Mouse (Mus musculus): ENCODE measurements around the gene Myadml2.
A peak's percentile ranks its signal among the peaks of the same experiment; 100 is the strongest.

Gene Myadml2

DNA sequence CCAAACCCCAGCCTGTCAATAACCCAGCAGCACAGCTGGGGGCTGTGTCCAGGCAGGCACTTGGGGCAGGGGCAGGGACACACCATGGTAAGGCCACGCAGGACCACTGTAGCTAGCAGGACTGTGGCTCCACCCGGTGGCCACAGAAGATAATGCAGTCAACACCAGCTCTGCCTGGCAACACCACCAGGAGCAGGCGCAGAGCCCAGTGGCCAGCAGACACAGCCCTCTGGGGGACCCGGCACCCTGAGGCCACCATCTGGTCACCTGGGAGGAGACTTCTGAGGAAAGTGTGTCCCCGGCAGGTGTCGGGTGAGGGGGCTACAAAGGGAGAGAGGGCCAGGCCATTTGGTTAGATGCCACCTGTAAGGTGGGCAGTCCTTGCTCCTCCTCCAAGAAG lies 35.2 kb downstream of the Myadml2 start:
- DNase-seq (ENCODE audit: low read depth, low spot score) = peak; percentile 80

DNA sequence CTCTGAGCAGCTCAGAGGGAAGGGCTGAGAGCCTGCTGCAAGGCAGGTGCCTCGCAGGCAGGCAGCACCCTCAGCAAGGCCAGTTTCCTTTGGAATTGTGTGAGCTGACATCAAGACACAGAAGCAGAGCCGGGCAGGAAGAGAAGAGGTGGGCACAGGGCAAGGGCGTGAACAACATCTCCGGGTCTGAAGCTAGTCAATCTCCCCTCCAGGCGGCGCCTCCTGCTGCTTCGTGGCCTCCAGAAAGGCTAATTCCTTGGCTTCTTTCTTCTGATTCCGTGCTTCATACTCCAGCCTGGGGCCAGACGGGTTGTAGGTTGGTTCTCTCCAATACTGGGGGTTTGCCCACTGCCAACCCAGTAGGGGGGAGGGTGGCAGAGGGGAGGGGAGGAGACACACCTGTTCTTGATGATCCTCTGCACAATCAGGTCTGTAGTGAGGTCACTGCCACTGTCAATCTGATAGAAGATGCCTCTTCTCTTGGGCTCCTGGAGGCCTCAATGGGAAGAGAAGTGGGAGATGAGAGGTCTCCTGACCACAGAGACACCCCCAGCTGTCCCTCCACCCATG lies 37.4 kb downstream of the Myadml2 start:
- DNase-seq (ENCODE audit: low read depth, low spot score) = no peak

DNA sequence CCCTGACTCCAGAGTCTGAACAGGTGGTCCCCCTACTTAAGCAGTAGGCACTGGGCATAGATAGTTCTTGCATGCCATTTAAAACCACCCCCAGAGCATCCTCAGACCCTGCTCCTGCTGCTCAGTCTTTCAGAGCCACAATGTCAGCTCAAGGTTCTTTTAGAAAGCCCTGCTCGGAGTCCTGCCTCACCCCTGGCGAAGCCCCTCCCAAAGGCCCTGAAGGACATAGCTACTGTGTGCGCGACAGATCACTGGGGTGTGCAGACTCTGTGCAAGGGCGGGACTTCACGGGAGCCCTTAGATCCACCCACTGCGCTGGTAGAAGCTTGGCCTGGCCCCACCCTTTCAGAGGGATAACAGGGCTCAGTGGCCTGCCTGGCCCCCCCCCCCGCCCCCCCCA lies 38.7 kb downstream of the Myadml2 start:
- DNase-seq (ENCODE audit: low read depth, low spot score) = no peak

DNA sequence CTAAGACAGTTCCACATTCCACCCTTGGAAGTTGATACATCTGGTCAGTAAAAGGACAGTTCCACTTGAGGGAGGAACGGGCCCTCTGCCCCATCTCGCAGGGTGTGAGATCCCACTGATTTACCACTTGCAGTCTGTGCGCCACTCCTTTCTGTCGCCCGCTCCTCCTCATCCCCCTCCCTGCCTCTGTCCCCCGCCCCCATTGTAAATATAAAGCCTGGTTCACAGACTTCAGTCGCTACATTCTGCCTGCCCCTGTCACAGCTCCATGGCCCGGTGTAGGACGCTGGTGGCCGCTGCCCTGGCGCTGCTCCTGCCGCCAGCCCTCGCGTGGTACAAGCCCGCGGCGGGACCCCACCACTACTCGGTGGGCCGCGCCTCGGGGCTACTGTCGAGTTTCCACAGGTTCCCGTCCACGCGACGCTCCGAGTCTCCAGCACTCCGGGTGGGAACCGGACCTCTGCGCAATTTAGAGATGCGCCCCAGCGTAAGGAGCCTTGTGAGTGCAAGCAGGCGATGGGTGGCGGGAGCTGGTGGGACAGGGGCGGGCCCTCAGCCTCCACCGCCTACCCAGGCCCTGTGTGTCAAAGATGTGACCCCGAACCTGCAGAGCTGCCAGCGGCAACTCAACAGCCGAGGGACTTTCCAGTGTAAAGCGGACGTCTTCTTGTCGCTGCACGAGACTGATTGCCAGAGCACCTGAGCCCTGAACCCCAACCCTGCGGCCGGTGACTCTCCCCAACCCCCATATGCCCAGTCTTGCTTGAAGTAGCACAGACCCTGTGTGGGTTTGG lies 39.5 kb downstream of the Myadml2 start, which contains the start of gene Npb:
TSS of gene Npb (plus strand) at position 237 of the 794 bp plus-strand sequence.
- no peak for DNase-seq (ENCODE audit: low read depth, low spot score)

DNA sequence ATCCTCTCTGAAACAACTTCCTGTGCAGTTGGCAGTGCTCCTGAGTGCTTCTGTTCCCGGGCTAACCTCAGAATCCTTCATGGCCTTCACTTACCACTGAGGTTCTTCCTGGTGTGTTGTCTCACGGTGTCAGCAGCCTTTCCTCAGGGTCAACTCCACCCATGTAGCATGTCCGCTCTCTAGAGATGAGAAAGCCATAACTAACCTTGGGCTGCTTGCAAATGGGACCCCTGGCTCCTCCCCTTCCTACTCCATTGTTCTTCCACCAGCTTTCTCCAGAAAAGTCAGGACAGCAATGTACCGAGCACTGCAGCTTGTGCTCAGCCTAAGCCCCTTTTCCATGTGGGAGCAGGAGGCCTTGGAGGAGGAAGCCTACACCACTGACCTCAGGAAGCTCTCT lies 41.2 kb downstream of the Myadml2 start:
- DNase-seq (ENCODE audit: low read depth, low spot score) = no peak

DNA sequence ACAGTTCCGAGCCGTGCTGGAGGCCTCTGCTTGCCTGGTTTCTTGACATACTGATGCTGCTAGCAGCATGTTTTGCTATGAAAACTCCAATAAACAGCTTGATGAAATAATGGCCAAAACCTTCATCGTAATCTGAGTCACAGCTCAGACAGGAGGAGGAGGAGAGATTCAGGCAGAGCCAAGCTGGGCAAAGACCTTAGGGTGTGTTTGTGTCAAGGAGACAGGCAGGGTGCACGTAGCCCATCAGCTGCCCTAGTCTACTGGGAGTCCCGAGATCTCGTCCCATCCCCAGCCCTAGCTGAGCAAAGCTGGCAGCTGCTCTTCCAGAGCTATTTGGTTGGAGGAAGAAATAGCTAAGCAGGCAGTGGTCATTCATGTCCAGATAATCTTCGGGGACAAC lies 42.3 kb downstream of the Myadml2 start:
- no peak for DNase-seq (ENCODE audit: low read depth, low spot score)

DNA sequence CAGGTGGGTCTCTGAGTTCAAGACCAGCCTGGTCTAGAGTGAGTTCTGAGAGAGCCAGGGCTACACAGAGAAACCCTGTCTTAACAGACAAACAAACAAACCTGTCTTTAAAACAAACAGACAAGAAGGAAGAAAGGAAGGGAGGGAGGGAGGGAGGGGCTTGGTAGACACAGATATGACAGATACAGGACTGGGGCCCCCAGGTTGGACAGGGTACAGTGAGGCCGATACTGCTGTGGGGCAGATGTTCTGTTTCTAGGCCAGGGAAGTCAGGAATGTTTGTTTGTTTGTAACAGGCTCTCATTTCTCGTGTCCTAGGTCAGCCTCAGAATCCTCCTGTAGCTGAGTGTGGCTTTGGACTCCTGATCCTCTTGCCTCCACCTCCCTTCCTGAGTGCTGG lies 44.4 kb downstream of the Myadml2 start:
- no peak for DNase-seq (ENCODE audit: low read depth, low spot score)

DNA sequence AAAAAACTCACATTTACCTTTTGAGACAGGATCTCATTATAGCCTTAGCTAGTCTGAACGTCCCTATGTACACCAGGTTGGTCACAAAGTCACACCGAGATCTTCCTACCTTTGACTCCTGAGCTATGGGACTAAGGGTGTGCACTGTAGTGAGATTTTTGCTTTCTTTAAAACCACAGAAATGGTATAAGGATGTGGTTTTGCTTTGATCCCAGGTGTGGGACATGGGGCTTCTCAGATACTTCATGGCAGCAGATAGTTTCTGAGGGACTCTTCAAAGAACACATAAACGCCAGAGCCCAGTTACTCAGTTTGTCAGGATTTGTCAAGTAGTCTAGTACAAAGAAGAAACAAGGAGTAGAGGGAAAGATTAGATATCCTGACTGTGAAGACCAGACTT lies 47.2 kb downstream of the Myadml2 start:
- DNase-seq (ENCODE audit: low read depth, low spot score) = peak; percentile 83

DNA sequence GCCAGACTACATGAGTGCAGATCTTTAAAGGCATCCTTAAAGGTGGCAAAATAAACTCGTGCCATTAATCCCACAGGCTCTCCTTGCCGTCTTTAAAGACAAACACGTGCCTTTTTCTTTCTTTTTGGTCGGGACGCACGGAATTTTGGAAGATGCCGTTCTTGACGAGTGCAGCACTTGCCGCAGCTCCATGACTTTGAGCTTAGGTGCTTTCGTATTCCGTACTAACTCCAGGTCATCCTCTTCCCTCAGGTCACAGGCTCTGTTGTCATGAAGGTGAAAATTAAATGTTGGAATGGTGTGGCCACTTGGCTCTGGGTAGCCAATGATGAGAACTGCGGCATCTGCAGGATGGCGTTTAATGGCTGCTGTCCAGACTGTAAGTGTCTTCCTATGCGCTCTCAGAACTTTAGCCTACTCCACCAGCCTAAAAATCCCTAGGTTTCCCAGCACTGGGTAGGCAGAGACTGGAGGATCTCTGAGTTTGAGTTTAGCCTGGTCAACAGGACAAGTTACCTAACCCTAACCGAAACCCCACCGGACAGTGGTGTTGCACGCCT lies 48.9 kb downstream of the Myadml2 start:
- DNase-seq (ENCODE audit: low read depth, low spot score) = no peak

DNA sequence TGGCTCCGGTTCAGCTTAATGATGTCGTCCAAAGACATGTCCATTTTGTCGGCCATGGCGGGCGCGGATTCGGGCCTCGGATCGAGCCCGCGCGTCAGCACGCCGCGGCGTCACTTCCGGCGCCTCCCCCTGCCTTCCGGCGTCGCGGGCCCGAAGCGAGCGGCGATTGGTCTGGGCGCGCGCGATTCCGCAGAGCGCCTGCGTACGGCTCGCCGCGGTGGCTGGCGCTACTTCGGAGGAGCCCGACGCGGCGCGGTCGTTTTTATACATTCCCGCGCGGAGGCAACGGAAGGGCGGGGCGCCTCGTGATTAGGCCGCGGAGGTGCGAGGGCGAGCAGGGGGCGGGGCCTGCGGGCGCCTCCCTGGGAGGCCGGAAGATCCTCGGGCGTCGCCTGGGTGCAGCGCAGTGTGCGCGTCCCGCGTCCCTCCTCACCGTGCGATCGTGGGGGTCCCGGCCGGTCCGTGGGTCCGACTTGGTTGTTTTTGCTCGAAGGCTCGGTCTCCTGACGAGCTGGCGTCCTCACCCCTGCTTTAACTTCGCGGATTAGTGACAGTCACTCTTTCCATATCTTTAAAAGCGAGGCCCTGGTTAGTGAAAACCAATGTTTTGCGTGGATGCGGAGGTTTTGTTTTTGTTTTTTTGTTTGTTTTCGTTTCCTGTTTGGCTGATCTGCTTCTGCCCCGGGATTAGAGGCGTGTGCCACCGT lies 49.5 kb downstream of the Myadml2 start, which contains the start of the genes Alyref and Anapc11:
TSS of gene Alyref (minus strand) at position 83 of the 707 bp plus-strand sequence.
TSS of gene Anapc11 (plus strand) at position 139 of the 707 bp plus-strand sequence.
- peak; percentile 99 for DNase-seq (ENCODE audit: low read depth, low spot score)

DNA sequence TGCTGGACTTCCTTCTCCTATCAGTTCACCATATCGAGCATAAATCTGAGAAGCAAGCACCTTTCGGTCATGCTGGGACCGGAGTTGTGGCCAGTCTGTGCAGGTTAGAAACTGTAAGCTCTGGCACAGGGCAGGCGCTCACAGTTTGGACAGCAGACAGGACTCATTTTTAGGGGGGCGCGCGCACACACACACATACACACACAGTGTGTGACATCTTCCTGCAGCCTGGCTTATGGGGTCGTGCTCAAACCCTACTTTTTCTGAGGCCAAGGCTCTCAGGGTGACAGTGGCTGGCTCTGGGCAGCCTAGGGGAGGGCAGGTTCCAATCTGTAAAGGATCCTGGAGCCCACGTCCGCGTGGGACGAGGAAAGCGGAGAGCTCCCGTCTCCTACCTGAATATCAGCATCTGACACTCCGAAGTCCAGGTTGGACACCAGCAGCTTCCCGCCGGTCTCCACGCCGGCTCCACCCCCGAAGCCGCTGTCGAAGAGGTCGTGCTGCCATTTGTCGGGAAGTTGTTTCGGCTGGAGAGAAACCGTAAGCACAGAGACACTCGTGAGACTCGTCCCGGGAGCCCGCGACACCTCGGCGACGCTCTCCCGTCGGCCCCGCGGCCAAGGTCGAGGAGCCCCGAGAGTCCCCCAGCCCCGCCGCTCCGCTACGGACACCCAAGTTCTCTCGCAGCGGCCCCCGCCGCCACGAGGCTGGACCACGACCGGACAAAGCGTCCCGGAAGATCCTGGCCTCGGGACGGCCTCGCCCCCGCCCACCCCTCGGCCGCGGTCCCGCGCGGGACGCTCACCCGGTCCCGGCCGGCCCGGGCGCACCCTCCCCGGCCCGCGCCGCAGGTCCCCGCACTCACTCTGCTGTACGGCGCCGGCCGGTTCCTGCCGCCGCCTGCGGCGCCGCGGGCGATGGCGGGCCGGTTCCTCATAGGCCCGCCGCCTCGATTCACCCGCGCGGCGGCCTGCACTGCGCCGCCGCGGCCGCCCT lies 50.4 kb downstream of the Myadml2 start:
- DNase-seq (ENCODE audit: low read depth, low spot score) = peak; percentile 39

Data from CD4-positive helper T cell, adult 2 months (primary cell).